ENCODE assay signal across 22 mouse cellular contexts in the genomic region with DNA sequence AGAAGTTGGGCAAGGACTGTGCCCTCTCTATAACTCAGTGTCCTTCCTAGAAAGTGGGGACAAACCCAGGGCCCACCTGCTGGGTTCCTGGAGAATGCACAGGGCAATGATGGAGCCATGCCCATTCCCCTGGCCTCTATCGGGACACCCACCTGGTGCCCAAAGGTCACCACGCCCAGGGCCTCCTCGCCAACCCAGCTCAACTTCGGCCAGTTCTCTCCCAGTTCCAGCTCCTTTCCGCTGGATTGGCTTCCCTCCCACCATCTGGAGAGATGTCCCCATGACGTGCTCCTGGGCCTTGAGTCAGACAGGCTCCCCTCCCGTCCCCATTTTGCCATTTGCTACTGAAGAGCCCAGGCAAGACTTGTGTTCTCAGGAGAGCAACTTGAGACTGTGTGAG. TPM values are rescaled to one million over a fixed set of nuclear protein-coding genes. Genes with fewer than 3 reads are reported as not detected.
A peak's percentile ranks its signal among the peaks of the same experiment; 100 is the strongest.
DNase-seq lines count a peak whose midpoint lies in the region; ATAC-seq and TF ChIP-seq lines count a peak whose summit lies in the region.
"Had no signal": no experiment of that assay in that cellular context is flagged by ENCODE, and none has a peak within 500 bp of the region (broad histone marks: within the 10 kb centered on the region; RNA-seq: fewer than 3 reads in every experiment).

No protein-coding gene starts in this region.

- no peak for TF ChIP-seq CTCF in heart, adult 2 months (IDR thresholded peaks at IDR 0.05)

- no peak overlapping the region for H3K4me2 ChIP-seq in hindbrain, embryonic 16.5 days (ENCODE audit: low read length)
- no peak overlapping the region for H3K4me2 ChIP-seq in liver, embryonic 11.5 days
- H3K4me2 ChIP-seq: embryonic facial prominence, embryonic 12.5 days; forebrain, embryonic 15.5 days; hindbrain, embryonic 15.5 days had no signal

- no peaks in the 10 kb centered on the region for H3K27me3 ChIP-seq in heart, adult 2 months (ENCODE audit: control insufficient read depth, insufficient read depth, low read length)
- H3K27me3 ChIP-seq in hindbrain, embryonic 16.5 days (replicated peaks; ENCODE audit: control insufficient read depth, insufficient read depth, low read length): no peaks in the 10 kb centered on the region
- 0 out of 2 replicates have a peak, but pooled peaks cover 5% of the 10 kb centered on the region for H3K27me3 ChIP-seq in liver, embryonic 11.5 days (replicated peaks; ENCODE audit: control insufficient read depth, insufficient read depth, low read length)
- H3K27me3 ChIP-seq: embryonic facial prominence, embryonic 12.5 days; forebrain, embryonic 15.5 days; hindbrain, embryonic 15.5 days; Patski had no signal

- DNase-seq in adrenal gland, postnatal 14 days: peak; percentile 55
- no peak for DNase-seq in adrenal gland, adult 8-10 months
- DNase-seq in heart, adult 2 months: peak; percentile 21 to 43
- no peak for DNase-seq in heart, adult 8-10 months (ENCODE audit: low spot score)
- peak; percentile 41 to 44 for DNase-seq in gastrocnemius, adult 8-10 months (ENCODE audit: low spot score in 2 of 2)
- peak; percentile 56 for DNase-seq in gastrocnemius, postnatal 25 days
- no peak for DNase-seq in liver, embryonic 11.5 days (ENCODE audit: low spot score)
- DNase-seq: cerebellum, adult 11-12 months; cerebellum, adult 9-10 months; cerebellum, postnatal 25 days; kidney, adult 9 months had no signal

- no peak for TF ChIP-seq EP300 in heart, adult 2 months (IDR thresholded peaks at IDR 0.05; ENCODE audit: insufficient read depth, low read depth, low read length)

- H3K79me2 ChIP-seq in heart, adult 2 months (replicated peaks; ENCODE audit: control insufficient read depth, insufficient read depth, low read length): no peaks in the 10 kb centered on the region

- no peak overlapping the region for H3K27ac ChIP-seq in heart, adult 2 months
- H3K27ac ChIP-seq in hindbrain, embryonic 16.5 days (ENCODE audit: low read depth, low read length): no peak overlapping the region
- H3K27ac ChIP-seq in liver, embryonic 11.5 days (ENCODE audit: low read depth, low read length): no peak overlapping the region
- H3K27ac ChIP-seq: embryonic facial prominence, embryonic 12.5 days; forebrain, embryonic 15.5 days; hindbrain, embryonic 15.5 days; kidney, postnatal 0 days had no signal

- WGBS in heart, adult 2 months: 77% methylated on average over 7 of the region's 7 CpGs
- 80% methylated on average over 7 of the region's 7 CpGs for WGBS in hindbrain, embryonic 16.5 days
- 83% methylated on average over 7 of the region's 7 CpGs for WGBS in liver, embryonic 11.5 days

- no peak overlapping the region for H3K4me3 ChIP-seq in heart, adult 2 months
- H3K4me3 ChIP-seq in hindbrain, embryonic 16.5 days (ENCODE audit: low read length): no peak overlapping the region
- no peak overlapping the region for H3K4me3 ChIP-seq in liver, embryonic 11.5 days (ENCODE audit: low read depth, low read length)
- H3K4me3 ChIP-seq: embryonic facial prominence, embryonic 12.5 days; forebrain, embryonic 15.5 days; hindbrain, embryonic 15.5 days had no signal

- no peaks in the 10 kb centered on the region for H3K4me1 ChIP-seq in heart, adult 2 months (ENCODE audit: control insufficient read depth, insufficient read depth, low read length)
- H3K4me1 ChIP-seq in hindbrain, embryonic 16.5 days (ENCODE audit: control insufficient read depth, insufficient read depth, low read depth, low read length): no peaks in the 10 kb centered on the region
- H3K4me1 ChIP-seq in liver, embryonic 11.5 days (replicated peaks; ENCODE audit: control insufficient read depth, insufficient read depth, low read length): no peaks in the 10 kb centered on the region
- H3K4me1 ChIP-seq: embryonic facial prominence, embryonic 12.5 days; forebrain, embryonic 15.5 days; hindbrain, embryonic 15.5 days had no signal

- ATAC-seq in hindbrain, embryonic 16.5 days: no peak
- no peak for ATAC-seq in liver, embryonic 11.5 days (replicated peaks; ENCODE audit: low FRiP score)
- ATAC-seq: activated CD4-positive, CD25-positive, alpha-beta regulatory T cell, adult 4 months; forebrain, embryonic 15.5 days; inflammation-experienced regulatory T-cells, adult 6 months; intestine, postnatal 0 days; Patski had no signal

- no peak for TF ChIP-seq POLR2A in heart, adult 2 months (IDR thresholded peaks at IDR 0.05; ENCODE audit: insufficient read depth, low read depth, low read length)

- H3K9me3 ChIP-seq in hindbrain, embryonic 16.5 days (ENCODE audit: control insufficient read depth, low read length): no peaks in the 10 kb centered on the region
- H3K9me3 ChIP-seq in liver, embryonic 11.5 days (ENCODE audit: control insufficient read depth, low read length): no peaks in the 10 kb centered on the region
- H3K9me3 ChIP-seq: embryonic facial prominence, embryonic 12.5 days; forebrain, embryonic 15.5 days; hindbrain, embryonic 15.5 days had no signal

- intact Hi-C loops in heart, adult 2 months (cut with DNase I): no loop called here

- no peak overlapping the region for H3K9ac ChIP-seq in heart, adult 2 months (ENCODE audit: low read depth, low read length)
- H3K9ac ChIP-seq in hindbrain, embryonic 16.5 days (ENCODE audit: low read depth, low read length): no peak overlapping the region
- H3K9ac ChIP-seq in liver, embryonic 11.5 days (ENCODE audit: low read depth, low read length): no peak overlapping the region
- H3K9ac ChIP-seq: embryonic facial prominence, embryonic 12.5 days; forebrain, embryonic 15.5 days; hindbrain, embryonic 15.5 days had no signal

- H3K36me3 ChIP-seq in heart, adult 2 months (ENCODE audit: control insufficient read depth, insufficient read depth, low read length): no peaks in the 10 kb centered on the region
- H3K36me3 ChIP-seq in hindbrain, embryonic 16.5 days (ENCODE audit: control insufficient read depth, insufficient read depth, low read length): no peaks in the 10 kb centered on the region
- no peaks in the 10 kb centered on the region for H3K36me3 ChIP-seq in liver, embryonic 11.5 days (ENCODE audit: control insufficient read depth, insufficient read depth, low read length)
- H3K36me3 ChIP-seq: embryonic facial prominence, embryonic 12.5 days; forebrain, embryonic 15.5 days; hindbrain, embryonic 15.5 days had no signal

RNA-seq across cellular contexts. Expression of gene Wnt4, which starts 15.3 kb away (rescaled TPM):
- total RNA-seq in adrenal gland, postnatal 14 days (2021): 46.2 and 51.3 TPM in 2 replicates
- total RNA-seq in adrenal gland, adult 8-10 months (2022): 100 to 1,000 TPM in 3 of 4 experiments, 10 to 100 TPM in 1; 83.8 to 130 (median 108) TPM
- under 1 TPM; 0.23 to 0.25 TPM for total RNA-seq in heart, adult 2 months (2021)
- 0.26 and 0.47 TPM in 2 replicates for polyA plus RNA-seq in heart, adult 2 months (2012; rRNA removed)
- total RNA-seq in heart, adult 8-10 months (2022): under 1 TPM; 0.09 to 0.25 (median 0.15) TPM
- total RNA-seq in gastrocnemius, adult 8-10 months (2022): 10 to 100 TPM; 12.3 to 17.7 (median 14.3) TPM
- total RNA-seq in gastrocnemius, postnatal 25 days (2021): 10 to 100 TPM in 1 of 2 experiments, 1 to 10 TPM in 1; 6.4 to 10.0 TPM
- polyA plus RNA-seq in hindbrain, embryonic 16.5 days (2015; fragmentation: Nextera tagmentation; extraction: Ambion mirVana): 1.2 and 1.9 TPM in 2 replicates
- 1.8 and 1.9 TPM in 2 replicates for polyA plus RNA-seq in liver, embryonic 11.5 days (2014; fragmentation: Nextera tagmentation; extraction: Ambion mirVana)
- total RNA-seq: CH12.LX; hematopoietic stem cell, adult 5-6 weeks had no signal

Comparison
In these comparisons a context has a peak if more than half of its experiments do, and no peak if none do; other contexts are left out.
1. DNase-seq: peak in adrenal gland, postnatal 14 days (single experiment), heart, adult 2 months (2 of 2), gastrocnemius, adult 8-10 months (2 of 2) and gastrocnemius, postnatal 25 days (single experiment); none in adrenal gland, adult 8-10 months (single experiment), heart, adult 8-10 months (single experiment) and liver, embryonic 11.5 days (single experiment).
2. RNA of gene Wnt4, which starts 15.3 kb away (total RNA-seq): 83.8 to 130 TPM in adrenal gland, adult 8-10 months, 46.2 to 51.3 TPM in adrenal gland, postnatal 14 days, 12.3 to 17.7 TPM in gastrocnemius, adult 8-10 months and 6.4 to 10.0 TPM in gastrocnemius, postnatal 25 days; 0.23 to 0.25 TPM in heart, adult 2 months and 0.09 to 0.25 TPM in heart, adult 8-10 months; every median in the first group is over 4 times any median in the second.